Mouse (Mus musculus) forebrain, embryonic 13.5 days (tissue): ENCODE results near the gene Tent4b. TPM values are rescaled to one million over a fixed set of nuclear protein-coding genes. Genes with fewer than 3 reads are reported as not detected.

Source experiments
- ATAC-seq: fragments of 200-750 bp; cut with Nextera tagmentation; 2 replicates; pipeline ENCODE4 v1.8.0; 2017
- H3K27ac ChIP-seq: fragments of 300-500 bp; sonication (generic); 2 replicates; pipeline ENCODE4 v1.5.1; 2015; ENCODE audit warnings: inconsistent platforms, mild to moderate bottlenecking, moderate library complexity
- H3K27me3 ChIP-seq: fragments of 300-500 bp; sonication (generic); 2 replicates; pipeline ENCODE4 v1.6.1; 2015; ENCODE audit warnings: mild to moderate bottlenecking, inconsistent platforms
- H3K36me3 ChIP-seq: fragments of 300-500 bp; sonication (generic); 2 replicates; pipeline ENCODE4 v1.6.1; 2015; ENCODE audit warnings: mild to moderate bottlenecking, inconsistent platforms; ENCODE audit not compliant: poor library complexity, severe bottlenecking
- H3K4me1 ChIP-seq: fragments of 300-500 bp; sonication (generic); 2 replicates; pipeline ENCODE4 v1.6.1; 2015; ENCODE audit warnings: inconsistent platforms
- H3K4me2 ChIP-seq: fragments of 300-500 bp; sonication (generic); 2 replicates; pipeline ENCODE4 v1.6.1; 2015; ENCODE audit warnings: inconsistent platforms, mild to moderate bottlenecking, moderate library complexity
- H3K4me3 ChIP-seq: fragments of 300-500 bp; sonication (generic); 2 replicates; pipeline ENCODE4 v1.5.1; 2015; ENCODE audit warnings: mild to moderate bottlenecking, inconsistent platforms
- H3K9ac ChIP-seq: fragments of 300-500 bp; sonication (generic); 2 replicates; pipeline ENCODE4 v1.6.1; 2015; ENCODE audit warnings: mild to moderate bottlenecking, inconsistent platforms
- H3K9me3 ChIP-seq: fragments of 300-500 bp; sonication (generic); replicated peaks from 2 replicates; pipeline ENCODE4 v1.6.1; 2016; ENCODE audit warnings: inconsistent platforms
- WGBS: fragments of 180-500 bp; shearing (Covaris S2); methylation state at CpG from one replicate; pipeline ENCODE4 v1.1.7; 2015; 5-methylcytosine and 5-hydroxymethylcytosine counted together
- polyA plus RNA-seq: library from polyadenylated mRNA; unstranded; fragments of >200 nt; fragmentation: Nextera tagmentation; extraction: Ambion mirVana; gene quantifications from 2 replicates; pipeline ENCODE4 v1.2.1, GENCODE M21; 2015

Tent4b gene
- polyA plus RNA-seq, 1 experiment from 2014 or later = 7.4 TPM

GRCm38 (mm10) chr8:88266801-88267403, 67.9 kb downstream of the Tent4b start:
- 91% methylated on average over 14 of the region's 14 CpGs for WGBS
- Histone ChIP-seq H3K4me2 (no peak overlapping the region), H3K4me1 (peaks cover 4% of the 10 kb centered on the region), H3K9me3 (no peaks in the 10 kb centered on the region), H3K27ac (no peak overlapping the region), H3K9ac (no peak overlapping the region), H3K27me3 (peaks cover 18% of the 10 kb centered on the region), H3K36me3 (no peaks in the 10 kb centered on the region), H3K4me3 (no peak overlapping the region)
- no peak for ATAC-seq

GRCm38 (mm10) chr8:88269107-88269875, 70.3 kb downstream of the Tent4b start:
- no peak for ATAC-seq
- H3K36me3 ChIP-seq = no peaks in the 10 kb centered on the region
- peaks cover 40% of the 10 kb centered on the region for H3K27me3 ChIP-seq
- H3K4me2 ChIP-seq = no peak overlapping the region
- H3K4me3 ChIP-seq = no peak overlapping the region
- WGBS = 62% methylated on average over 7 of the region's 7 CpGs
- no peaks in the 10 kb centered on the region for H3K9me3 ChIP-seq
- H3K9ac ChIP-seq = no peak overlapping the region
- H3K4me1 ChIP-seq = peaks cover 14% of the 10 kb centered on the region
- no peak overlapping the region for H3K27ac ChIP-seq

DNA sequence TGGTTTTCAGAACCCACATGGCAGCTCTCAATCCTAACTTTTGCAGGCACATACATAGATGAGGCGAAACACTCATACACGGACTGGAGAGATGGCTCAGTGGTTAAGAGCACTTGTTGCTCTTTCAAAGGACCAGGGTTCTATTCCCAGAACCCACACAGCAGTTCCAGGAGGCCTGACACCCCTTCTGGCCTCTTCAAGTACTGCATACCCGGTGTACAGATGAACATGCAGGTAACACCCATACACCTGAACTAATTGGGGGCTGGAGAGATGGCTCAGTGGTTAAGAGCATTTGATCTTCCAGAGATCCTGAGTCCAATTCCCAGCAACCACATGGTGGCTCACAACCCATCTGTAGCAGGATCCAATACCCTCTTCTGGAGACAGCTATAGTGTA, 71.1 kb downstream of the Tent4b start:
- H3K27ac ChIP-seq = no peak overlapping the region
- no peaks in the 10 kb centered on the region for H3K36me3 ChIP-seq
- no peak overlapping the region for H3K4me3 ChIP-seq
- 79% methylated on average over 3 of the region's 3 CpGs for WGBS
- no peak overlapping the region for H3K9ac ChIP-seq
- peaks cover 48% of the 10 kb centered on the region for H3K27me3 ChIP-seq
- no peak for ATAC-seq
- no peak overlapping the region for H3K4me2 ChIP-seq
- peaks cover 14% of the 10 kb centered on the region for H3K4me1 ChIP-seq
- H3K9me3 ChIP-seq = no peaks in the 10 kb centered on the region

GRCm38 (mm10) chr8:88272231-88273050, 73.4 kb downstream of the Tent4b start, which contains the start of gene Adcy7:
Gene Adcy7, plus strand, starts transcription at chr8:88272403.
- peak; percentile 57; the same call in 1 of the 2 replicates for ATAC-seq
- H3K9ac ChIP-seq = peak within 1 kb of the TSS; percentile 60
- peaks cover 48% of the 10 kb centered on the region for H3K27me3 ChIP-seq
- WGBS = 3% methylated on average over 64 of the region's 64 CpGs
- peak within 1 kb of the TSS; percentile 44 for H3K4me3 ChIP-seq
- peaks cover 10% of the 10 kb centered on the region for H3K4me1 ChIP-seq
- H3K27ac ChIP-seq = no peak within 1 kb of the TSS
- peak within 1 kb of the TSS; percentile 92 for H3K4me2 ChIP-seq
- no peaks in the 10 kb centered on the region for H3K36me3 ChIP-seq
- no peaks in the 10 kb centered on the region for H3K9me3 ChIP-seq

- Histone ChIP-seq H3K9me3 (no peaks in the 10 kb centered on the region), H3K36me3 (no peaks in the 10 kb centered on the region), H3K4me3 (no peak overlapping the region; the same call in 1 of the 2 replicates), H3K9ac (peak overlapping the region; percentile 60; the same call in 1 of the 2 replicates), H3K4me1 (peaks cover 10% of the 10 kb centered on the region), H3K27me3 (peaks cover 48% of the 10 kb centered on the region), H3K4me2 (peak overlapping the region; percentile 92), H3K27ac (no peak overlapping the region)
- ATAC-seq = no peak
- 68% methylated on average over 7 of the region's 7 CpGs for WGBS
These were observed 74.0 kb downstream of the Tent4b start for GRCm38 (mm10) chr8:88273051-88273430.

DNA sequence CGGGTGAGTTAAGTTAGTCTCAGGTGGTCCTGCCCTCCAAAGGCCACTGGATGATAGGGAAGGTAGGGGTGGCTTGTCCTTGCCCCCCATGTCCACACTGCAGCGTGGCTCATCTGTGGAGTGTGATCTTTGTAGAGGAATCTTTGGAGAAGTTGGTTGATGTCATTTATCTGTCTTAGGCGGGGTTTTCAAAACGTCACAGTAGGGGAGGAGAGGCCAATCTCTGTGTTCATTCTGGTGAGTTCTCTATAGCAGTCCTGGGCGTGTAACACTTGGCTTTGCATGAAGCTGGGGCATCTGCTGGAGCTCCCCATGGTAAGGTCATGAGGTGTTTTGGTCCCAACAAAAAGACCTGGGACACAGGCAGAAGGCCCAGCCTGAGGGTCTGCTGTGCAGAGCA, 75.1 kb downstream of the Tent4b start:
- Histone ChIP-seq H3K27ac (no peak overlapping the region), H3K4me2 (no peak overlapping the region), H3K9me3 (no peaks in the 10 kb centered on the region), H3K27me3 (peaks cover 48% of the 10 kb centered on the region), H3K36me3 (no peaks in the 10 kb centered on the region), H3K9ac (no peak overlapping the region), H3K4me1 (peaks cover 10% of the 10 kb centered on the region), H3K4me3 (no peak overlapping the region)
- ATAC-seq = no peak
- WGBS = 85% methylated on average over 5 of the region's 5 CpGs

GRCm38 (mm10) chr8:88279220-88279619, 80.2 kb downstream of the Tent4b start:
- no peak for ATAC-seq
- 73% methylated on average over 5 of the region's 5 CpGs for WGBS
- Histone ChIP-seq H3K4me3 (no peak overlapping the region), H3K4me1 (no peaks in the 10 kb centered on the region), H3K27ac (no peak overlapping the region), H3K27me3 (0 out of 2 replicates have a peak, but pooled peaks cover 9% of the 10 kb centered on the region), H3K9ac (no peak overlapping the region), H3K36me3 (no peaks in the 10 kb centered on the region), H3K4me2 (no peak overlapping the region), H3K9me3 (no peaks in the 10 kb centered on the region)

- Histone ChIP-seq H3K27me3 (0 out of 2 replicates have a peak, but pooled peaks cover 4% of the 10 kb centered on the region), H3K9me3 (no peaks in the 10 kb centered on the region), H3K4me3 (no peak overlapping the region), H3K27ac (no peak overlapping the region), H3K9ac (no peak overlapping the region), H3K4me1 (no peaks in the 10 kb centered on the region), H3K4me2 (no peak overlapping the region), H3K36me3 (no peaks in the 10 kb centered on the region)
- no peak for ATAC-seq
- WGBS = 89% methylated on average over 6 of the region's 6 CpGs
These were observed 80.7 kb downstream of the Tent4b start for GRCm38 (mm10) chr8:88279670-88280069.

GRCm38 (mm10) chr8:88280904-88281303, 81.9 kb downstream of the Tent4b start:
- Histone ChIP-seq H3K4me2 (no peak overlapping the region), H3K27ac (no peak overlapping the region), H3K4me1 (no peaks in the 10 kb centered on the region), H3K4me3 (no peak overlapping the region), H3K9me3 (no peaks in the 10 kb centered on the region), H3K36me3 (no peaks in the 10 kb centered on the region), H3K27me3 (no peaks in the 10 kb centered on the region), H3K9ac (no peak overlapping the region)
- WGBS = 67% methylated on average over 7 of the region's 7 CpGs
- ATAC-seq = no peak

GRCm38 (mm10) chr8:88282684-88283083, 83.7 kb downstream of the Tent4b start:
- Histone ChIP-seq H3K9me3 (no peaks in the 10 kb centered on the region), H3K9ac (no peak overlapping the region), H3K27ac (no peak overlapping the region), H3K4me1 (no peaks in the 10 kb centered on the region), H3K36me3 (no peaks in the 10 kb centered on the region), H3K27me3 (no peaks in the 10 kb centered on the region), H3K4me2 (no peak overlapping the region), H3K4me3 (no peak overlapping the region)
- WGBS = 72% methylated on average over 8 of the region's 8 CpGs
- ATAC-seq = no peak

GRCm38 (mm10) chr8:88283243-88284115, 84.5 kb downstream of the Tent4b start:
- H3K4me1 ChIP-seq = no peaks in the 10 kb centered on the region
- no peak overlapping the region for H3K4me2 ChIP-seq
- no peak for ATAC-seq
- H3K9me3 ChIP-seq = no peaks in the 10 kb centered on the region
- 88% methylated on average over 13 of the region's 13 CpGs for WGBS
- H3K36me3 ChIP-seq = no peaks in the 10 kb centered on the region
- no peak overlapping the region for H3K4me3 ChIP-seq
- H3K27ac ChIP-seq = no peak overlapping the region
- no peaks in the 10 kb centered on the region for H3K27me3 ChIP-seq
- no peak overlapping the region for H3K9ac ChIP-seq
